In genomic region chr7:127243361-127243867, GRCm38 (mm10) we compare ENCODE assay signal across 9 mouse cellular contexts. TPM values are rescaled to one million over a fixed set of nuclear protein-coding genes. Genes with fewer than 3 reads are reported as not detected.
DNase-seq lines count a peak whose midpoint lies in the region; ATAC-seq and TF ChIP-seq lines count a peak whose summit lies in the region.
"Had no signal": no experiment of that assay in that cellular context is flagged by ENCODE, and none has a peak within 500 bp of the region (broad histone marks: within the 10 kb centered on the region; RNA-seq: fewer than 3 reads in every experiment).

No protein-coding gene starts in this region.

- no peaks in the 10 kb centered on the region; the same call in 1 of the 2 replicates for H3K9me3 ChIP-seq in heart, embryonic 14.5 days (ENCODE audit: control insufficient read depth, low read length)
- no peaks in the 10 kb centered on the region for H3K9me3 ChIP-seq in MEL (replicated peaks; ENCODE audit: insufficient read depth, low read length)
- H3K9me3 ChIP-seq in hindbrain, embryonic 12.5 days (replicated peaks) = no peaks in the 10 kb centered on the region
- no peaks in the 10 kb centered on the region for H3K9me3 ChIP-seq in midbrain, embryonic 12.5 days

- peaks cover 7 to 19% of the 10 kb centered on the region in 2 experiments; a peak in 3 of 4 replicates for H3K4me1 ChIP-seq in heart, embryonic 14.5 days (ENCODE audit: control insufficient read depth in 2 of 2, insufficient read depth in 2 of 2, low read length in 2 of 2)
- peaks cover 4 to 14% of the 10 kb centered on the region in 2 experiments; a peak in 2 of 4 replicates for H3K4me1 ChIP-seq in MEL (ENCODE audit: control insufficient read depth in 1 of 2, insufficient read depth in 2 of 2, low read length in 2 of 2)
- H3K4me1 ChIP-seq in hindbrain, embryonic 12.5 days = peaks cover 25% of the 10 kb centered on the region
- H3K4me1 ChIP-seq in midbrain, embryonic 12.5 days = peaks cover 28% of the 10 kb centered on the region

- 37% methylated on average over 2 of the region's 2 CpGs for WGBS in heart, embryonic 14.5 days
- 49% methylated on average over 2 of the region's 2 CpGs for WGBS in hindbrain, embryonic 12.5 days
- 48% methylated on average over 2 of the region's 2 CpGs for WGBS in midbrain, embryonic 12.5 days

- TF ChIP-seq CTCF in MEL (IDR thresholded peaks at IDR 0.05 in 2 of 3, conservative IDR thresholded peaks at IDR 0.05 in 1 of 3; ENCODE audit: control insufficient read depth in 1 of 3, insufficient read depth in 1 of 3, low read depth in 2 of 3, low read length in 3 of 3, poor library complexity in 1 of 3, severe bottlenecking in 1 of 3) = peak in 1 of 3 experiments; percentile 23; a peak in 1 of 6 replicates

- no peak for TF ChIP-seq RAD21 in MEL (IDR thresholded peaks at IDR 0.05; ENCODE audit: low read depth, low read length)

- peak in 1 of 2 experiments; percentile 26; a peak in 1 of 4 replicates for TF ChIP-seq EP300 in MEL (IDR thresholded peaks at IDR 0.05; ENCODE audit: low read depth in 1 of 2, low read length in 2 of 2)

- intact Hi-C loops in heart, postnatal 14 days (cut with DNase I) = no loop called here
- intact Hi-C loops in left cerebral cortex, postnatal 10 days (cut with DNase I) = no loop called here

- no peak for DNase-seq in heart, postnatal 14 days
- DNase-seq in MEL (ENCODE audit: low read depth, low spot score) = no peak
- no peak for DNase-seq in embryo, embryonic 9.5 days (ENCODE audit: extremely low spot score)
- DNase-seq in right cerebral cortex, postnatal 4 days = no peak
- no peak for DNase-seq in left cerebral cortex, postnatal 10 days (ENCODE audit: extremely low spot score in 1 of 2, low spot score in 2 of 2)

- H3K36me3 ChIP-seq in heart, embryonic 14.5 days (ENCODE audit: control insufficient read depth, insufficient read depth, low read length) = peaks cover 28% of the 10 kb centered on the region
- H3K36me3 ChIP-seq in MEL (ENCODE audit: control insufficient read depth in 1 of 2, insufficient read depth in 2 of 2, low read length in 2 of 2) = peaks cover 4 to 15% of the 10 kb centered on the region in 2 experiments
- H3K36me3 ChIP-seq in hindbrain, embryonic 12.5 days = peaks cover 19% of the 10 kb centered on the region
- peaks cover 20% of the 10 kb centered on the region for H3K36me3 ChIP-seq in midbrain, embryonic 12.5 days

- H3K9ac ChIP-seq in heart, embryonic 14.5 days (ENCODE audit: low read length) = peak overlapping the region; percentile 94
- peak overlapping the region; percentile 92 for H3K9ac ChIP-seq in MEL (ENCODE audit: control insufficient read depth, low read depth, low read length, poor library complexity, severe bottlenecking)
- peak overlapping the region; percentile 91; the same call in 1 of the 2 replicates for H3K9ac ChIP-seq in hindbrain, embryonic 12.5 days
- peak overlapping the region; percentile 82 for H3K9ac ChIP-seq in midbrain, embryonic 12.5 days (replicated peaks)

- peak overlapping the region; percentile 40 to 90 for H3K27ac ChIP-seq in heart, embryonic 14.5 days (replicated peaks in 1 of 2; ENCODE audit: control insufficient read depth in 1 of 2, insufficient read depth in 1 of 2, low read depth in 2 of 2, low read length in 2 of 2)
- H3K27ac ChIP-seq in MEL (ENCODE audit: control insufficient read depth, low read depth, low read length) = peak overlapping the region; percentile 97
- H3K27ac ChIP-seq in hindbrain, embryonic 12.5 days = peak overlapping the region; percentile 84
- peak overlapping the region; percentile 83 for H3K27ac ChIP-seq in midbrain, embryonic 12.5 days (replicated peaks)

- TF ChIP-seq POLR2A in MEL (IDR thresholded peaks at IDR 0.05; ENCODE audit: control insufficient read depth in 1 of 2, insufficient read depth in 1 of 2, low read depth in 1 of 2, low read length in 2 of 2, poor library complexity in 1 of 2) = no peak

- H3K4me2 ChIP-seq in heart, embryonic 14.5 days (ENCODE audit: low read length) = peak overlapping the region; percentile 90
- peak overlapping the region; percentile 88 for H3K4me2 ChIP-seq in hindbrain, embryonic 12.5 days (replicated peaks)
- peak overlapping the region; percentile 78 for H3K4me2 ChIP-seq in midbrain, embryonic 12.5 days (replicated peaks)

- H3K27me3 ChIP-seq in heart, embryonic 14.5 days (ENCODE audit: control insufficient read depth, insufficient read depth, low read length) = no peaks in the 10 kb centered on the region
- no peaks in the 10 kb centered on the region for H3K27me3 ChIP-seq in MEL (ENCODE audit: control insufficient read depth in 1 of 2, insufficient read depth in 2 of 2, low read length in 2 of 2)
- H3K27me3 ChIP-seq in hindbrain, embryonic 12.5 days = no peaks in the 10 kb centered on the region
- H3K27me3 ChIP-seq in midbrain, embryonic 12.5 days = no peaks in the 10 kb centered on the region
- H3K27me3 ChIP-seq: Patski had no signal

- peak overlapping the region in 1 of 2 experiments; percentile 86; a peak in 2 of 4 replicates for H3K4me3 ChIP-seq in heart, embryonic 14.5 days (ENCODE audit: control insufficient read depth in 1 of 2, insufficient read depth in 1 of 2, low read depth in 1 of 2, low read length in 2 of 2)
- peak overlapping the region; percentile 64 to 70 for H3K4me3 ChIP-seq in MEL (ENCODE audit: control insufficient read depth in 1 of 2, insufficient read depth in 1 of 2, low read depth in 2 of 2, low read length in 2 of 2)
- peak overlapping the region; percentile 83 for H3K4me3 ChIP-seq in hindbrain, embryonic 12.5 days
- H3K4me3 ChIP-seq in midbrain, embryonic 12.5 days = peak overlapping the region; percentile 60

- no peak for ATAC-seq in heart, embryonic 14.5 days (ENCODE audit: insufficient number of reproducible peaks, insufficient read depth, low FRiP score, low read depth)
- ATAC-seq in hindbrain, embryonic 12.5 days (ENCODE audit: low FRiP score) = no peak
- ATAC-seq in midbrain, embryonic 12.5 days (ENCODE audit: low FRiP score, low read depth) = no peak

- H3K79me2 ChIP-seq in MEL (ENCODE audit: control insufficient read depth, insufficient read depth, low read length, poor library complexity) = peaks cover 17% of the 10 kb centered on the region

TF ChIP-seq in MEL, 35 proteins besides CTCF, POLR2A, EP300 and RAD21 (continues in another document):
- TF ChIP-seq BHLHE40 (IDR thresholded peaks at IDR 0.05; ENCODE audit: borderline replicate concordance, low read depth, low read length) = peak; percentile 78
- no peak for TF ChIP-seq JUND (IDR thresholded peaks at IDR 0.05; ENCODE audit: low read depth, low read length)

RNA-seq across cellular contexts. Expression of gene Zfp771, which starts 0.7 kb away (rescaled TPM):
- 26.8 and 31.4 TPM in 2 replicates for polyA plus RNA-seq in heart, embryonic 14.5 days (2014; fragmentation: Nextera tagmentation; extraction: Ambion mirVana)
- total RNA-seq in heart, postnatal 14 days (2021) = 10 to 100 TPM; 17.8 to 21.3 TPM
- 33.4 and 37.6 TPM in 2 replicates for total RNA-seq in MEL (2012; rRNA removed)
- 10 to 100 TPM in 1 of 2 experiments, not detected in 1; 58.3 TPM for polyA plus RNA-seq in MEL (2012; ENCODE audit: insufficient read depth in 1 of 2, insufficient read length in 2 of 2, low read depth in 1 of 2, low replicate concordance in 2 of 2, missing spikeins in 1 of 2)
- 61.3 and 62.8 TPM in 2 replicates for polyA plus RNA-seq in hindbrain, embryonic 12.5 days (2016; fragmentation: Nextera tagmentation; extraction: Ambion mirVana)
- polyA plus RNA-seq in midbrain, embryonic 12.5 days (2016; fragmentation: Nextera tagmentation; extraction: Ambion mirVana) = 55.0 and 62.0 TPM in 2 replicates
- 10 to 100 TPM; 53.6 to 65.0 TPM for total RNA-seq in left cerebral cortex, postnatal 10 days (2021)

RNA-seq across cellular contexts. Expression of gene Sept1, which starts 10.5 kb away (rescaled TPM):
- polyA plus RNA-seq in heart, embryonic 14.5 days (2014; fragmentation: Nextera tagmentation; extraction: Ambion mirVana) = 22.2 and 25.3 TPM in 2 replicates
- total RNA-seq in heart, postnatal 14 days (2021) = 10 to 100 TPM in 1 of 2 experiments, 1 to 10 TPM in 1; 7.5 to 18.8 TPM
- 30.6 and 41.3 TPM in 2 replicates for total RNA-seq in MEL (2012; rRNA removed)
- 100 to 1,000 TPM in 1 of 2 experiments, not detected in 1; 116 TPM for polyA plus RNA-seq in MEL (2012; ENCODE audit: insufficient read depth in 1 of 2, insufficient read length in 2 of 2, low read depth in 1 of 2, low replicate concordance in 2 of 2, missing spikeins in 1 of 2)
- polyA plus RNA-seq in hindbrain, embryonic 12.5 days (2016; fragmentation: Nextera tagmentation; extraction: Ambion mirVana) = 32.7 and 33.2 TPM in 2 replicates
- polyA plus RNA-seq in midbrain, embryonic 12.5 days (2016; fragmentation: Nextera tagmentation; extraction: Ambion mirVana) = 38.6 and 41.1 TPM in 2 replicates
- 1 to 10 TPM; 6.0 to 6.1 TPM for total RNA-seq in left cerebral cortex, postnatal 10 days (2021)

RNA-seq across cellular contexts. Expression of gene Zfp553, which starts 10.6 kb away (rescaled TPM):
- polyA plus RNA-seq in heart, embryonic 14.5 days (2014; fragmentation: Nextera tagmentation; extraction: Ambion mirVana) = 9.9 and 11.4 TPM in 2 replicates
- 1 to 10 TPM; 6.9 to 7.0 TPM for total RNA-seq in heart, postnatal 14 days (2021)
- total RNA-seq in MEL (2012; rRNA removed) = 13.9 and 14.6 TPM in 2 replicates
- polyA plus RNA-seq in MEL (2012; ENCODE audit: insufficient read depth in 1 of 2, insufficient read length in 2 of 2, low read depth in 1 of 2, low replicate concordance in 2 of 2, missing spikeins in 1 of 2) = 10 to 100 TPM in 1 of 2 experiments, not detected in 1; 19.0 TPM
- polyA plus RNA-seq in hindbrain, embryonic 12.5 days (2016; fragmentation: Nextera tagmentation; extraction: Ambion mirVana) = 61.3 and 67.9 TPM in 2 replicates
- polyA plus RNA-seq in midbrain, embryonic 12.5 days (2016; fragmentation: Nextera tagmentation; extraction: Ambion mirVana) = 79.4 and 82.0 TPM in 2 replicates
- total RNA-seq in left cerebral cortex, postnatal 10 days (2021) = 10 to 100 TPM; 16.6 to 18.4 TPM

RNA-seq across cellular contexts. Expression of gene Dctpp1, which starts 17.1 kb away (rescaled TPM):
- polyA plus RNA-seq in heart, embryonic 14.5 days (2014; fragmentation: Nextera tagmentation; extraction: Ambion mirVana) = 168 and 172 TPM in 2 replicates
- total RNA-seq in heart, postnatal 14 days (2021) = 10 to 100 TPM; 38.4 to 46.7 TPM
- total RNA-seq in MEL (2012; rRNA removed) = 238 and 253 TPM in 2 replicates
- polyA plus RNA-seq in MEL (2012; ENCODE audit: insufficient read depth in 1 of 2, insufficient read length in 2 of 2, low read depth in 1 of 2, low replicate concordance in 2 of 2, missing spikeins in 1 of 2) = 100 to 1,000 TPM in 1 of 2 experiments, not detected in 1; 290 TPM
- polyA plus RNA-seq in hindbrain, embryonic 12.5 days (2016; fragmentation: Nextera tagmentation; extraction: Ambion mirVana) = 123 and 147 TPM in 2 replicates
- polyA plus RNA-seq in midbrain, embryonic 12.5 days (2016; fragmentation: Nextera tagmentation; extraction: Ambion mirVana) = 165 and 174 TPM in 2 replicates
- total RNA-seq in left cerebral cortex, postnatal 10 days (2021) = 10 to 100 TPM; 40.7 to 40.9 TPM

RNA-seq across cellular contexts. Expression of gene Sephs2, which starts 30.4 kb away (rescaled TPM):
- 69.5 and 74.6 TPM in 2 replicates for polyA plus RNA-seq in heart, embryonic 14.5 days (2014; fragmentation: Nextera tagmentation; extraction: Ambion mirVana)
- total RNA-seq in heart, postnatal 14 days (2021) = 10 to 100 TPM; 29.3 to 30.2 TPM
- total RNA-seq in MEL (2012; rRNA removed) = 177 and 182 TPM in 2 replicates
- 100 to 1,000 TPM in 1 of 2 experiments, not detected in 1; 109 TPM for polyA plus RNA-seq in MEL (2012; ENCODE audit: insufficient read depth in 1 of 2, insufficient read length in 2 of 2, low read depth in 1 of 2, low replicate concordance in 2 of 2, missing spikeins in 1 of 2)
- 66.5 and 69.3 TPM in 2 replicates for polyA plus RNA-seq in hindbrain, embryonic 12.5 days (2016; fragmentation: Nextera tagmentation; extraction: Ambion mirVana)
- polyA plus RNA-seq in midbrain, embryonic 12.5 days (2016; fragmentation: Nextera tagmentation; extraction: Ambion mirVana) = 71.4 and 72.7 TPM in 2 replicates
- total RNA-seq in left cerebral cortex, postnatal 10 days (2021) = 10 to 100 TPM; 50.6 to 53.7 TPM
